Mouse (Mus musculus): Measurements from ENCODE around the gene Gm17018. TPM values are rescaled to one million over a fixed set of nuclear protein-coding genes. Genes with fewer than 3 reads are reported as not detected.

Gm17018 gene
- polyA plus RNA-seq, 1 experiment, result 25.7 TPM

GRCm38 (mm10) chr19:45621061-45621460 is 60.6 kb downstream of the Gm17018 start:
- Histone ChIP-seq H3K27me3 (ENCODE audit: control insufficient read depth, insufficient read depth, insufficient read length) (no peaks in the 10 kb centered on the region), H3K4me3 (ENCODE audit: insufficient read depth, poor library complexity, severe bottlenecking) (no peak overlapping the region), H3K36me3 (ENCODE audit: control insufficient read depth, insufficient read depth) (peaks cover 4% of the 10 kb centered on the region), H3K79me2 (ENCODE audit: control insufficient read depth, insufficient read depth) (no peaks in the 10 kb centered on the region), H3ac (ENCODE audit: control insufficient read depth, insufficient read length, low read depth) (no peak overlapping the region), H3K79me3 (ENCODE audit: low read depth) (no peaks in the 10 kb centered on the region)
- TF ChIP-seq CTCF (IDR thresholded peaks at IDR 0.05; ENCODE audit: control insufficient read depth, insufficient read depth, insufficient read length), result no peak
- no peak for TF ChIP-seq CEBPB (IDR thresholded peaks at IDR 0.05; ENCODE audit: low read depth)
- no peak for TF ChIP-seq USF1 (IDR thresholded peaks at IDR 0.05; ENCODE audit: low read depth)
- no peak for TF ChIP-seq MYOD1 (IDR thresholded peaks at IDR 0.05; ENCODE audit: control insufficient read depth, insufficient read length, low read depth)
- no peak for TF ChIP-seq MYOG (IDR thresholded peaks at IDR 0.05; ENCODE audit: control insufficient read depth, extremely low read depth, insufficient read length)

GRCm38 (mm10) chr19:45622144-45622543 is 61.7 kb downstream of the Gm17018 start:
- no peak overlapping the region for H3ac ChIP-seq (ENCODE audit: control insufficient read depth, insufficient read length, low read depth)
- no peak overlapping the region for H3K4me3 ChIP-seq (ENCODE audit: insufficient read depth, poor library complexity, severe bottlenecking)
- no peaks in the 10 kb centered on the region for H3K27me3 ChIP-seq (ENCODE audit: control insufficient read depth, insufficient read depth, insufficient read length)
- H3K79me3 ChIP-seq (ENCODE audit: low read depth), result no peaks in the 10 kb centered on the region
- peaks cover 4% of the 10 kb centered on the region for H3K36me3 ChIP-seq (ENCODE audit: control insufficient read depth, insufficient read depth)
- no peaks in the 10 kb centered on the region for H3K79me2 ChIP-seq (ENCODE audit: control insufficient read depth, insufficient read depth)
- TF ChIP-seq MYOD1 (IDR thresholded peaks at IDR 0.05; ENCODE audit: control insufficient read depth, insufficient read length, low read depth) (no peak), CTCF (IDR thresholded peaks at IDR 0.05; ENCODE audit: control insufficient read depth, insufficient read depth, insufficient read length) (no peak), CEBPB (IDR thresholded peaks at IDR 0.05; ENCODE audit: low read depth) (no peak), FOSL1 (IDR thresholded peaks at IDR 0.05; ENCODE audit: insufficient read depth, low read length, poor library complexity, severe bottlenecking) (no peak), MAX (IDR thresholded peaks at IDR 0.05) (no peak), USF1 (IDR thresholded peaks at IDR 0.05; ENCODE audit: low read depth) (no peak), MYOG (IDR thresholded peaks at IDR 0.05; ENCODE audit: control insufficient read depth, extremely low read depth, insufficient read length) (no peak)

DNA sequence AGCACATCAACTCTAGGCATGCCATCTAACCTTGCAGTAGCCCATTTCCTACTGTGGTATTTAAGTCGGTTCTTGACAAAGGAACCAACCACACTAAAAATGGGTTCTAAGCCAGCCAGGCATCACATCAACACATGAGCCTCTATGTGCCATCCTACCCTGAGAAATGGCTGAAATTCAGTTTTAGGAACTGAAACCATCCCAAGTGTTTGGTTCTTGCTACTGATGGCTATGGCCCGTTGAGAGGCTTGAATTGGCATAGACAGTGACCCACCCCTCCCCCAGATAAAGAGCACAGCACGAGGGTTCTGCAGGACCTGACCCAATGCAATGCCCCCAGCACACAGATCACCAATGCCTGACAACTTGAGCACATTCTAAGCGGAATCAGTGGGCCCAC is 63.3 kb downstream of the Gm17018 start:
- Histone ChIP-seq H3ac (ENCODE audit: control insufficient read depth, insufficient read length, low read depth) (no peak overlapping the region), H3K27me3 (ENCODE audit: control insufficient read depth, insufficient read depth, insufficient read length) (no peaks in the 10 kb centered on the region), H3K36me3 (ENCODE audit: control insufficient read depth, insufficient read depth) (peaks cover 4% of the 10 kb centered on the region), H3K79me3 (ENCODE audit: low read depth) (no peaks in the 10 kb centered on the region), H3K4me3 (ENCODE audit: insufficient read depth, poor library complexity, severe bottlenecking) (no peak overlapping the region), H3K79me2 (ENCODE audit: control insufficient read depth, insufficient read depth) (no peaks in the 10 kb centered on the region)
- no peak for TF ChIP-seq CEBPB (IDR thresholded peaks at IDR 0.05; ENCODE audit: low read depth)
- no peak for TF ChIP-seq MAX (IDR thresholded peaks at IDR 0.05)
- no peak for TF ChIP-seq MYOD1 (IDR thresholded peaks at IDR 0.05; ENCODE audit: control insufficient read depth, insufficient read length, low read depth)
- TF ChIP-seq FOSL1 (IDR thresholded peaks at IDR 0.05; ENCODE audit: insufficient read depth, low read length, poor library complexity, severe bottlenecking), result no peak
- no peak for TF ChIP-seq CTCF (IDR thresholded peaks at IDR 0.05; ENCODE audit: control insufficient read depth, insufficient read depth, insufficient read length)
- no peak for TF ChIP-seq MYOG (IDR thresholded peaks at IDR 0.05; ENCODE audit: control insufficient read depth, extremely low read depth, insufficient read length)

GRCm38 (mm10) chr19:45627036-45627435 is 66.6 kb downstream of the Gm17018 start:
- Histone ChIP-seq H3K4me3 (ENCODE audit: insufficient read depth, poor library complexity, severe bottlenecking) (no peak overlapping the region), H3K36me3 (ENCODE audit: control insufficient read depth, insufficient read depth) (peaks cover 4% of the 10 kb centered on the region), H3K27me3 (ENCODE audit: control insufficient read depth, insufficient read depth, insufficient read length) (no peaks in the 10 kb centered on the region), H3ac (ENCODE audit: control insufficient read depth, insufficient read length, low read depth) (no peak overlapping the region), H3K79me3 (ENCODE audit: low read depth) (no peaks in the 10 kb centered on the region), H3K79me2 (ENCODE audit: control insufficient read depth, insufficient read depth) (no peaks in the 10 kb centered on the region)
- TF ChIP-seq CEBPB (IDR thresholded peaks at IDR 0.05; ENCODE audit: low read depth), result no peak
- no peak for TF ChIP-seq CTCF (IDR thresholded peaks at IDR 0.05; ENCODE audit: control insufficient read depth, insufficient read depth, insufficient read length)
- no peak for TF ChIP-seq USF1 (IDR thresholded peaks at IDR 0.05; ENCODE audit: low read depth)
- TF ChIP-seq MAX (IDR thresholded peaks at IDR 0.05), result no peak
- no peak for TF ChIP-seq MYOG (IDR thresholded peaks at IDR 0.05; ENCODE audit: control insufficient read depth, extremely low read depth, insufficient read length)

DNA sequence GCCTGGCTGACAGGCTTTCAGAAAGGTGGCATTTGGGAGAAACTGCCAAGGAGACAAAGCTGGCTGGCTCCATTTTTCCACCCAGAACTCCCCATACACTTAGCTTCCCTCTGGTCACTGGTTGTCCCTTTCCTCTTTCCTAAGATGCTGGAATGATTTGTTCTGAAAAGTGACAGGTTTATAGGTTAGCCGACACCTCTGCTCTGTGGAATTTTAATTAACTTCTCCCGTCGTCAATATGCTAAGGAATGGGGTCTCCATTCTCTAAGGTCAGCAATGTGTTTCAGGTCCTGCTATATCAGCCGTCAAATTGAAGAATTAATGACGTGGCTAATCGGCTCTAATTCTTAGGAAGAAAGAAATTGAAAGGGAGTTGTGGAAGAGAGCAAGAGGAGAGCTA is 68.2 kb downstream of the Gm17018 start:
- no peak for TF ChIP-seq CTCF (IDR thresholded peaks at IDR 0.05; ENCODE audit: control insufficient read depth, insufficient read depth, insufficient read length)
- no peak for TF ChIP-seq MYOD1 (IDR thresholded peaks at IDR 0.05; ENCODE audit: control insufficient read depth, insufficient read length, low read depth)
- no peak for TF ChIP-seq MYOG (IDR thresholded peaks at IDR 0.05; ENCODE audit: control insufficient read depth, extremely low read depth, insufficient read length)
- TF ChIP-seq MAX (IDR thresholded peaks at IDR 0.05), result no peak
- no peak for TF ChIP-seq FOSL1 (IDR thresholded peaks at IDR 0.05; ENCODE audit: insufficient read depth, low read length, poor library complexity, severe bottlenecking)
- no peak for TF ChIP-seq CEBPB (IDR thresholded peaks at IDR 0.05; ENCODE audit: low read depth)
- TF ChIP-seq USF1 (IDR thresholded peaks at IDR 0.05; ENCODE audit: low read depth), result no peak
- H3ac ChIP-seq (ENCODE audit: control insufficient read depth, insufficient read length, low read depth), result no peak overlapping the region
- no peak overlapping the region for H3K4me3 ChIP-seq (ENCODE audit: insufficient read depth, poor library complexity, severe bottlenecking)
- peaks cover 4% of the 10 kb centered on the region for H3K36me3 ChIP-seq (ENCODE audit: control insufficient read depth, insufficient read depth)
- H3K27me3 ChIP-seq (ENCODE audit: control insufficient read depth, insufficient read depth, insufficient read length), result no peaks in the 10 kb centered on the region
- H3K79me3 ChIP-seq (ENCODE audit: low read depth), result no peaks in the 10 kb centered on the region
- H3K79me2 ChIP-seq (ENCODE audit: control insufficient read depth, insufficient read depth), result no peaks in the 10 kb centered on the region

- H3K4me3 ChIP-seq (ENCODE audit: insufficient read depth, poor library complexity, severe bottlenecking), result no peak overlapping the region
- TF ChIP-seq FOSL1 (IDR thresholded peaks at IDR 0.05; ENCODE audit: insufficient read depth, low read length, poor library complexity, severe bottlenecking), result no peak
- TF ChIP-seq MAX (IDR thresholded peaks at IDR 0.05), result no peak
- TF ChIP-seq CEBPB (IDR thresholded peaks at IDR 0.05; ENCODE audit: low read depth), result no peak
- no peak for TF ChIP-seq USF1 (IDR thresholded peaks at IDR 0.05; ENCODE audit: low read depth)
- no peak for TF ChIP-seq CTCF (IDR thresholded peaks at IDR 0.05; ENCODE audit: control insufficient read depth, insufficient read depth, insufficient read length)
- TF ChIP-seq MYOD1 (IDR thresholded peaks at IDR 0.05; ENCODE audit: control insufficient read depth, insufficient read length, low read depth), result no peak
- no peak for TF ChIP-seq MYOG (IDR thresholded peaks at IDR 0.05; ENCODE audit: control insufficient read depth, extremely low read depth, insufficient read length)
- H3K79me2 ChIP-seq (ENCODE audit: control insufficient read depth, insufficient read depth), result no peaks in the 10 kb centered on the region
- no peaks in the 10 kb centered on the region for H3K79me3 ChIP-seq (ENCODE audit: low read depth)
- H3K27me3 ChIP-seq (ENCODE audit: control insufficient read depth, insufficient read depth, insufficient read length), result no peaks in the 10 kb centered on the region
- no peak overlapping the region for H3ac ChIP-seq (ENCODE audit: control insufficient read depth, insufficient read length, low read depth)
- peaks cover 4% of the 10 kb centered on the region for H3K36me3 ChIP-seq (ENCODE audit: control insufficient read depth, insufficient read depth)
These were observed 68.8 kb downstream of the Gm17018 start for GRCm38 (mm10) chr19:45629219-45629618.

Other genes with a start within 250 kb of the Gm17018 start
- 11.9 TPM for gene Btrc, start 196.9 kb upstream of the Gm17018 start, polyA plus RNA-seq (2012; fragmentation: generic; extraction: Trizol)
- 12.7 TPM for gene Poll, start 84 bp upstream of the Gm17018 start, polyA plus RNA-seq (2012; fragmentation: generic; extraction: Trizol)
- 19.3 TPM for gene Fbxw4, start 99.7 kb downstream of the Gm17018 start, polyA plus RNA-seq (2012; fragmentation: generic; extraction: Trizol)
- not detected for gene Fgf8, start 182.3 kb downstream of the Gm17018 start, polyA plus RNA-seq (2012; fragmentation: generic; extraction: Trizol)
- gene Npm3, start 189.0 kb downstream of the Gm17018 start, polyA plus RNA-seq (2012; fragmentation: generic; extraction: Trizol), result 175 TPM
- 12.1 TPM for gene Mgea5, start 223.2 kb downstream of the Gm17018 start, polyA plus RNA-seq (2012; fragmentation: generic; extraction: Trizol)

Data from C2C12 (cell line).